Mouse (Mus musculus) gastrocnemius, postnatal 10 days (tissue): ENCODE results near the gene Ift22. TPM values are rescaled to one million over a fixed set of nuclear protein-coding genes. Genes with fewer than 3 reads are reported as not detected.
"Not testable (repeated sequence)": the region's sequence is repeated elsewhere in the genome, so short reads cannot be mapped to it uniquely, and the experiment has no call there.

Source experiments
- DNase-seq: peaks from one replicate; pipeline ENCODE4 v3.0.0; 2021; ENCODE audit warnings: mixed read lengths
- total RNA-seq, 2 experiments: library from RNA; stranded (reverse); gene quantifications; 2 replicates each; pipeline ENCODE4 v1.2.3; 2021

Ift22 gene
- total RNA-seq, 2 experiments from 2014 or later, result 7.3 to 8.3 TPM

GRCm38 (mm10) chr5:136907587-136907986 is 363 bp upstream of the Ift22 start:
- no peak for DNase-seq

- no peak for DNase-seq
These were observed 6.2 kb downstream of the Ift22 start for GRCm38 (mm10) chr5:136914183-136914582.

- DNase-seq, result no peak
These were observed 9.8 kb downstream of the Ift22 start for GRCm38 (mm10) chr5:136917613-136918242.

- peak; percentile 55 for DNase-seq
These were observed 10.9 kb downstream of the Ift22 start for GRCm38 (mm10) chr5:136918655-136919472.

- DNase-seq, result no peak
These were observed 11.8 kb downstream of the Ift22 start for GRCm38 (mm10) chr5:136919546-136920301.

GRCm38 (mm10) chr5:136922830-136923229 is 14.9 kb downstream of the Ift22 start:
- no peak for DNase-seq

- no peak for DNase-seq
These were observed 16.0 kb downstream of the Ift22 start for GRCm38 (mm10) chr5:136923751-136924478.

GRCm38 (mm10) chr5:136929073-136929472 is 21.1 kb downstream of the Ift22 start:
- peak; percentile 87 for DNase-seq

- no peak for DNase-seq
These were observed 23.9 kb downstream of the Ift22 start for GRCm38 (mm10) chr5:136931896-136932295.

GRCm38 (mm10) chr5:136932956-136933355 is 25.0 kb downstream of the Ift22 start:
- DNase-seq, result no peak

GRCm38 (mm10) chr5:136933930-136934329 is 26.0 kb downstream of the Ift22 start:
- DNase-seq, result no peak

- no peak for DNase-seq
These were observed 28.1 kb downstream of the Ift22 start for GRCm38 (mm10) chr5:136935905-136936695.

GRCm38 (mm10) chr5:136936750-136937149 is 28.8 kb downstream of the Ift22 start:
- DNase-seq, result no peak

GRCm38 (mm10) chr5:136937621-136938020 is 29.7 kb downstream of the Ift22 start:
- no peak for DNase-seq

- no peak for DNase-seq
These were observed 31.3 kb downstream of the Ift22 start for GRCm38 (mm10) chr5:136939284-136939683.

GRCm38 (mm10) chr5:136940029-136940428 is 32.1 kb downstream of the Ift22 start:
- DNase-seq, result not testable (repeated sequence)

- DNase-seq, result no peak
These were observed 33.1 kb downstream of the Ift22 start for GRCm38 (mm10) chr5:136940845-136941560.

- DNase-seq, result no peak
These were observed 34.8 kb downstream of the Ift22 start for GRCm38 (mm10) chr5:136942781-136943180.

- DNase-seq, result no peak
These were observed 35.4 kb downstream of the Ift22 start for GRCm38 (mm10) chr5:136943382-136943781.

- DNase-seq, result no peak
These were observed 37.1 kb downstream of the Ift22 start for GRCm38 (mm10) chr5:136945084-136945483.

GRCm38 (mm10) chr5:136947874-136948273 is 39.9 kb downstream of the Ift22 start:
- no peak for DNase-seq
